Mouse (Mus musculus) G1E (cell line): ENCODE results near the gene Taf12. TPM values are rescaled to one million over a fixed set of nuclear protein-coding genes. Genes with fewer than 3 reads are reported as not detected.

Experiments used
- ATAC-seq: 2 replicates; pipeline ENCODE4 v1.8.0; 2016; ENCODE audit warnings: mild to moderate bottlenecking; ENCODE audit not compliant: insufficient number of reproducible peaks, poor library complexity, low FRiP score, severe bottlenecking; ENCODE audit errors: extremely low read depth
- DNase-seq: peaks from one replicate; pipeline ENCODE4 v3.0.0; 2012; ENCODE audit warnings: low spot score
- H3K27me3 ChIP-seq: 2 replicates; pipeline ENCODE4 v1.6.1; 2012; ENCODE audit warnings: mild to moderate bottlenecking, low read length, inconsistent platforms; ENCODE audit not compliant: insufficient read depth
- H3K36me3 ChIP-seq: replicated peaks from 2 replicates; pipeline ENCODE3; 2012; ENCODE audit warnings: mild to moderate bottlenecking, inconsistent platforms
- H3K4me1 ChIP-seq: 2 replicates; pipeline ENCODE4 v1.6.1; 2012; ENCODE audit warnings: low read depth, low read length, inconsistent platforms, mixed read lengths; ENCODE audit not compliant: insufficient read depth
- H3K4me3 ChIP-seq: 2 replicates; pipeline ENCODE4 v1.5.1; 2012; ENCODE audit warnings: low read depth, mild to moderate bottlenecking, inconsistent platforms, low read length, moderate library complexity, mixed read lengths
- H3K9me3 ChIP-seq: replicated peaks from 2 replicates; pipeline ENCODE4 v1.6.1; 2012; ENCODE audit warnings: inconsistent platforms
- CTCF ChIP-seq: IDR thresholded peaks from 2 replicates; pipeline ENCODE4 v1.5.1; 2012; ENCODE audit warnings: low read depth, low read length, inconsistent platforms, mixed read lengths
- GATA1 ChIP-seq: IDR thresholded peaks from 2 replicates; pipeline ENCODE4 v1.6.1; 2012; ENCODE audit warnings: borderline replicate concordance, low read length, inconsistent platforms, mixed read lengths
- GATA2 ChIP-seq: IDR thresholded peaks from 2 replicates; pipeline ENCODE4 v1.6.1; 2012; ENCODE audit warnings: low read depth, low read length, inconsistent platforms, borderline replicate concordance
- POLR2AphosphoS5 ChIP-seq: IDR thresholded peaks from 2 replicates; pipeline ENCODE4 v1.6.1; 2012; ENCODE audit warnings: low read depth, low read length, inconsistent platforms; ENCODE audit not compliant: insufficient replicate concordance
- TAL1 ChIP-seq: conservative IDR thresholded peaks from 2 replicates; pipeline ENCODE4 v1.6.1; 2012; ENCODE audit warnings: low read depth, low read length, inconsistent platforms, mixed read lengths
- polyA plus RNA-seq: library from polyadenylated mRNA; stranded (reverse); fragments of >175 nt; gene quantifications from 2 replicates; pipeline ENCODE4 v1.2.3, GENCODE M21; 2012
- total RNA-seq, 2 experiments: library from RNA; stranded (forward) in 1 of 2; stranded (reverse) in 1 of 2; fragments of 200-1000 nt in 1 of 2; fragments of >200 nt in 1 of 2; fragmentation: Nextera tagmentation in 1 of 2; gene quantifications; 2 replicates each; pipeline ENCODE4 v1.2.3; 2014 to 2017

The Taf12 gene
- total and polyA plus RNA-seq, 3 experiments = 16.8 to 63.3 (median 52.8) TPM

GRCm38 (mm10) chr4:132332880-132333279 is 58.7 kb downstream of the Taf12 start:
- no peaks in the 10 kb centered on the region for H3K27me3 ChIP-seq
- ATAC-seq (no peak), DNase-seq (no peak)
- peaks cover 88% of the 10 kb centered on the region for H3K36me3 ChIP-seq
- peaks cover 45% of the 10 kb centered on the region for H3K4me1 ChIP-seq
- no peaks in the 10 kb centered on the region for H3K9me3 ChIP-seq
- H3K4me3 ChIP-seq = no peak overlapping the region
- TF ChIP-seq GATA2 (no peak), POLR2AphosphoS5 (no peak), TAL1 (no peak), CTCF (no peak), GATA1 (no peak)

GRCm38 (mm10) chr4:132338943-132339342 is 64.8 kb downstream of the Taf12 start:
- H3K9me3 ChIP-seq = no peaks in the 10 kb centered on the region
- TF ChIP-seq TAL1 (no peak), GATA2 (no peak)
- no peaks in the 10 kb centered on the region; the same call in 1 of the 2 replicates for H3K27me3 ChIP-seq
- peaks cover 95% of the 10 kb centered on the region for H3K36me3 ChIP-seq
- DNase-seq (no peak), ATAC-seq (no peak)
- H3K4me1 ChIP-seq = peaks cover 58% of the 10 kb centered on the region
- no peak overlapping the region for H3K4me3 ChIP-seq

GRCm38 (mm10) chr4:132341451-132341850 is 67.3 kb downstream of the Taf12 start:
- peaks cover 62% of the 10 kb centered on the region for H3K4me1 ChIP-seq
- H3K4me3 ChIP-seq = no peak overlapping the region; the same call in 1 of the 2 replicates
- TF ChIP-seq GATA1 = no peak
- TF ChIP-seq TAL1 = no peak
- TF ChIP-seq CTCF = no peak
- TF ChIP-seq GATA2 = no peak
- TF ChIP-seq POLR2AphosphoS5 = no peak
- H3K27me3 ChIP-seq = no peaks in the 10 kb centered on the region; the same call in 1 of the 2 replicates
- H3K36me3 ChIP-seq = peaks cover 75% of the 10 kb centered on the region
- H3K9me3 ChIP-seq = no peaks in the 10 kb centered on the region
- ATAC-seq = no peak
- DNase-seq = no peak

- Histone ChIP-seq H3K4me3 (peak overlapping the region; percentile 89), H3K27me3 (no peaks in the 10 kb centered on the region), H3K36me3 (peaks cover 51% of the 10 kb centered on the region), H3K9me3 (no peaks in the 10 kb centered on the region), H3K4me1 (peaks cover 62% of the 10 kb centered on the region)
- no peak for TF ChIP-seq GATA2
- ATAC-seq = peak; percentile 29; the same call in 1 of the 2 replicates
- DNase-seq = peak; percentile 53
Observed at GRCm38 (mm10) chr4:132344403-132345134, 70.4 kb downstream of the Taf12 start.

Other genes starting within 250 kb of the Taf12 start
- gene Gm10300, start 199.7 kb upstream of the Taf12 start, total RNA-seq (2014; fragmentation: Nextera tagmentation) = 0.63 and 1.2 TPM in 2 replicates
- gene Gm10300, start 199.7 kb upstream of the Taf12 start, total RNA-seq (2017) = 0.16 and 0.46 TPM in 2 replicates
- 0.26 and 0.28 TPM in 2 replicates for gene Gm10300, start 199.7 kb upstream of the Taf12 start, polyA plus RNA-seq
- 329 and 560 TPM in 2 replicates for gene Epb41, start 199.1 kb upstream of the Taf12 start, total RNA-seq (2014; fragmentation: Nextera tagmentation)
- 97.8 and 129 TPM in 2 replicates for gene Epb41, start 199.1 kb upstream of the Taf12 start, total RNA-seq (2017)
- 119 and 152 TPM in 2 replicates for gene Epb41, start 199.1 kb upstream of the Taf12 start, polyA plus RNA-seq
- gene Oprd1, start 129.9 kb upstream of the Taf12 start, total RNA-seq (2014; fragmentation: Nextera tagmentation) = not detected in 2 replicates
- gene Oprd1, start 129.9 kb upstream of the Taf12 start, total RNA-seq (2017) = under 0.01 and 0.16 TPM in 2 replicates
- not detected in 2 replicates for gene Oprd1, start 129.9 kb upstream of the Taf12 start, polyA plus RNA-seq
- 70.3 and 81.7 TPM in 2 replicates for gene Ythdf2, start 62.1 kb upstream of the Taf12 start, total RNA-seq (2014; fragmentation: Nextera tagmentation)
- gene Ythdf2, start 62.1 kb upstream of the Taf12 start, total RNA-seq (2017) = 70.8 and 84.3 TPM in 2 replicates
- gene Ythdf2, start 62.1 kb upstream of the Taf12 start, polyA plus RNA-seq = 65.2 and 74.7 TPM in 2 replicates
- gene Gmeb1, start 12.8 kb upstream of the Taf12 start, total RNA-seq (2014; fragmentation: Nextera tagmentation) = 16.8 and 25.4 TPM in 2 replicates
- gene Gmeb1, start 12.8 kb upstream of the Taf12 start, total RNA-seq (2017) = 16.1 and 16.5 TPM in 2 replicates
- gene Gmeb1, start 12.8 kb upstream of the Taf12 start, polyA plus RNA-seq = 13.5 and 19.2 TPM in 2 replicates
- 1.4 TPM in 1 of 2 replicates, not detected in the other for gene Rab42, start 29.0 kb downstream of the Taf12 start, total RNA-seq (2014; fragmentation: Nextera tagmentation)
- gene Rab42, start 29.0 kb downstream of the Taf12 start, total RNA-seq (2017) = 0.52 TPM in 1 of 2 replicates, not detected in the other
- 0.95 and 1.0 TPM in 2 replicates for gene Rab42, start 29.0 kb downstream of the Taf12 start, polyA plus RNA-seq
- gene Trnau1ap, start 55.2 kb downstream of the Taf12 start, total RNA-seq (2014; fragmentation: Nextera tagmentation) = 21.6 and 22.8 TPM in 2 replicates
- 40.2 and 49.0 TPM in 2 replicates for gene Trnau1ap, start 55.2 kb downstream of the Taf12 start, total RNA-seq (2017)
- 29.1 and 37.6 TPM in 2 replicates for gene Trnau1ap, start 55.2 kb downstream of the Taf12 start, polyA plus RNA-seq
- gene Rcc1, start 79.2 kb downstream of the Taf12 start, total RNA-seq (2014; fragmentation: Nextera tagmentation) = 24.2 and 26.8 TPM in 2 replicates
- 38.6 and 39.2 TPM in 2 replicates for gene Rcc1, start 79.2 kb downstream of the Taf12 start, total RNA-seq (2017)
- gene Rcc1, start 79.2 kb downstream of the Taf12 start, polyA plus RNA-seq = 70.0 and 86.0 TPM in 2 replicates
- 72.5 and 86.2 TPM in 2 replicates for gene Phactr4, start 148.1 kb downstream of the Taf12 start, total RNA-seq (2014; fragmentation: Nextera tagmentation)
- gene Phactr4, start 148.1 kb downstream of the Taf12 start, total RNA-seq (2017) = 5.5 and 7.7 TPM in 2 replicates
- gene Phactr4, start 148.1 kb downstream of the Taf12 start, polyA plus RNA-seq = 15.0 and 15.2 TPM in 2 replicates
- gene Med18, start 189.5 kb downstream of the Taf12 start, total RNA-seq (2014; fragmentation: Nextera tagmentation) = 20.5 and 21.2 TPM in 2 replicates
- gene Med18, start 189.5 kb downstream of the Taf12 start, total RNA-seq (2017) = 20.9 and 22.2 TPM in 2 replicates
- gene Med18, start 189.5 kb downstream of the Taf12 start, polyA plus RNA-seq = 7.8 and 8.1 TPM in 2 replicates
- 51.6 and 51.8 TPM in 2 replicates for gene Sesn2, start 236.1 kb downstream of the Taf12 start, total RNA-seq (2014; fragmentation: Nextera tagmentation)
- 7.5 and 8.4 TPM in 2 replicates for gene Sesn2, start 236.1 kb downstream of the Taf12 start, total RNA-seq (2017)
- 38.4 and 41.0 TPM in 2 replicates for gene Sesn2, start 236.1 kb downstream of the Taf12 start, polyA plus RNA-seq